Mouse (Mus musculus) kidney, embryonic 14.5 days (tissue): ENCODE data around the gene Vwc2. TPM values are rescaled to one million over a fixed set of nuclear protein-coding genes. Genes with fewer than 3 reads are reported as not detected.

Experiments
- ATAC-seq: fragments of 200-750 bp; cut with Nextera tagmentation; 2 replicates; pipeline ENCODE4 v1.8.0; 2017; ENCODE audit warnings: moderate number of reproducible peaks, mild to moderate bottlenecking, moderate TSS enrichment, moderate library complexity; ENCODE audit not compliant: low FRiP score, low TSS enrichment
- H3K27ac ChIP-seq: fragments of 300-500 bp; sonication (generic); 2 replicates; pipeline ENCODE4 v1.5.1; 2014; ENCODE audit warnings: low read depth, mild to moderate bottlenecking, low read length, moderate library complexity, mixed read lengths
- H3K27me3 ChIP-seq: fragments of 300-500 bp; sonication (generic); 2 replicates; pipeline ENCODE4 v1.6.1; 2014; ENCODE audit warnings: mild to moderate bottlenecking, low read length; ENCODE audit not compliant: control insufficient read depth, insufficient read depth
- H3K36me3 ChIP-seq: fragments of 300-500 bp; sonication (generic); 2 replicates; pipeline ENCODE4 v1.6.1; 2014; ENCODE audit warnings: low read length, mixed read lengths; ENCODE audit not compliant: control insufficient read depth, insufficient read depth
- H3K4me1 ChIP-seq: fragments of 300-500 bp; sonication (generic); 2 replicates; pipeline ENCODE4 v1.6.1; 2014; ENCODE audit warnings: low read length, mixed read lengths; ENCODE audit not compliant: control insufficient read depth, insufficient read depth
- H3K4me2 ChIP-seq: fragments of 300-500 bp; sonication (generic); replicated peaks from 2 replicates; pipeline ENCODE4 v1.6.1; 2014; ENCODE audit warnings: low read depth, mild to moderate bottlenecking, low read length
- H3K4me3 ChIP-seq: fragments of 300-500 bp; sonication (generic); 2 replicates; pipeline ENCODE4 v1.5.1; 2014; ENCODE audit warnings: mild to moderate bottlenecking, low read length
- H3K9ac ChIP-seq: fragments of 300-500 bp; sonication (generic); 2 replicates; pipeline ENCODE4 v1.6.1; 2014; ENCODE audit warnings: low read depth, mild to moderate bottlenecking, low read length, moderate library complexity
- H3K9me3 ChIP-seq: fragments of 300-500 bp; sonication (generic); 2 replicates; pipeline ENCODE4 v1.6.1; 2016; ENCODE audit warnings: low read length; ENCODE audit not compliant: control insufficient read depth
- WGBS: fragments of 180-500 bp; shearing (Covaris S2); extraction: QIAGEN DNeasy Blood & Tissue Kit; methylation state at CpG from one replicate; pipeline ENCODE4 v1.1.7; 2014; 5-methylcytosine and 5-hydroxymethylcytosine counted together
- polyA plus RNA-seq: library from polyadenylated mRNA; unstranded; fragments of >200 nt; fragmentation: Nextera tagmentation; extraction: Ambion mirVana; gene quantifications from 2 replicates; pipeline ENCODE4 v1.2.1, GENCODE M21; 2014

The Vwc2 gene
- polyA plus RNA-seq, 1 experiment from 2014 or later, result 0.62 TPM

DNA sequence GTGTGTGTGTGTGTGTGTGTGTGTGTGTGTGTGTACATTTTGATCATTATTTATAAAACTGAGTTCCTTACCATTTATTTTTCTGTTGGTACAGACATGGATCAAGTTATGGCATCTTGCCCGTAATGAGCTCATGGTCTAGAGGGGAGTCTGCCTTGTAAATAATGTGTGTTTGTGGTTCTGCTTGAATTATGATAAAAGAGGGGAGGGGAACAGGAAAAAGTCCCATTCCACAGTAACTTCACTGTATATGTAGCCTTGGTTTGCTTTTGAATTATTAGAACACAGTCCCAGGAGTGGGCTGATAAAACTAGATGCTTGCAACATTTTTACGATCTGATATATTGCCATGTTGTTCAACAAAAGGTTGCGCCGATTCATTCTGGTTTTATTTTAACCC is 57.4 kb downstream of the Vwc2 start:
- Histone ChIP-seq H3K36me3 (no peaks in the 10 kb centered on the region), H3K4me1 (no peaks in the 10 kb centered on the region), H3K9me3 (no peaks in the 10 kb centered on the region), H3K9ac (no peak overlapping the region), H3K4me3 (no peak overlapping the region), H3K27me3 (no peaks in the 10 kb centered on the region), H3K27ac (no peak overlapping the region), H3K4me2 (no peak overlapping the region)
- ATAC-seq, result peak; percentile 93
- WGBS, result 53% methylated on average over 4 of the region's 4 CpGs

DNA sequence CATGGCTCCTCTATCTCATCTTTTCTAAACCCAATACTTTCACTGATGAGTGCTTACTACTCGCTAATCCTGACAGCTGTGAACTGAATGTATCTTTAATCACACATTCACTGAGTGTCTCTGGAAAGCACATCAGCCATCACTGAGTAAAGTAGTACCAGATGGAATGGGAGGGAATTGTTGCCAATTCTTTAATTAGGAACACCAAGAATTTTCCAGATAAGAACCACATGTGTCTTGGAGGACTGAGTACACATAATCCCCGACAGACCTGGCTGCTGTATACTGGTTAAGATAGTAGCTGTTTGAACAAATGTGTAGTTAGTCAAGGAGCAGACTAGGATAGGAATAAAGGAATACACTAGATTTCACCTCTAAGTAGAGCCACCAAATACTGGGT is 61.2 kb downstream of the Vwc2 start:
- no peak overlapping the region for H3K27ac ChIP-seq
- no peak for ATAC-seq
- 80% methylated on average over 2 of the region's 2 CpGs for WGBS

DNA sequence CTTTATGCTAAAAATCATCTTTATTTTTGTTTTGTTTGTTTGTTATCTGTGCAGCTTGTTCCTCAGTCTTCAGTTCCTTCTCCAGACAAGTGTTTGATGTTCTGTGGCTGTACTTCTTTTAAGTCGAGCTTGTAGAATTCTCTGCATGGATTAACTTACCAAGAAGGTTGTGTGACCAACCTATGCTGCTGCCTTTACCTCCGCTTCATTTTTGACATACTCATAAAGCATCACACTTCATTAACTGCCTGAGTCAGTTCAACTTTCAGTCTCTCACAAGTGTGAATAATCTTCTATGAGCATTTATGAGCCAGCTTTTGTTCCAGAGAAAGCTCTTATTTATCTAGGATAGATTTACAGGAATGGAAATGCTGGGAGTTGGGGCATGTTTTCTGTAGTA is 68.7 kb downstream of the Vwc2 start:
- ATAC-seq, result peak; percentile 55; the same call in 1 of the 2 replicates
- H3K9ac ChIP-seq, result no peak overlapping the region
- no peaks in the 10 kb centered on the region for H3K4me1 ChIP-seq
- no peaks in the 10 kb centered on the region for H3K9me3 ChIP-seq
- no peaks in the 10 kb centered on the region for H3K27me3 ChIP-seq
- H3K4me3 ChIP-seq, result no peak overlapping the region
- no peak overlapping the region for H3K4me2 ChIP-seq
- H3K36me3 ChIP-seq, result no peaks in the 10 kb centered on the region
- 47% methylated on average over 2 of the region's 2 CpGs for WGBS
- H3K27ac ChIP-seq, result no peak overlapping the region

More for the DNA sequence above, 61.2 kb downstream of the Vwc2 start:
- no peaks in the 10 kb centered on the region for H3K27me3 ChIP-seq
- H3K4me1 ChIP-seq, result no peaks in the 10 kb centered on the region
- no peak overlapping the region for H3K9ac ChIP-seq
- no peaks in the 10 kb centered on the region for H3K36me3 ChIP-seq
- H3K9me3 ChIP-seq, result no peaks in the 10 kb centered on the region
- no peak overlapping the region for H3K4me2 ChIP-seq
- no peak overlapping the region for H3K4me3 ChIP-seq

DNA sequence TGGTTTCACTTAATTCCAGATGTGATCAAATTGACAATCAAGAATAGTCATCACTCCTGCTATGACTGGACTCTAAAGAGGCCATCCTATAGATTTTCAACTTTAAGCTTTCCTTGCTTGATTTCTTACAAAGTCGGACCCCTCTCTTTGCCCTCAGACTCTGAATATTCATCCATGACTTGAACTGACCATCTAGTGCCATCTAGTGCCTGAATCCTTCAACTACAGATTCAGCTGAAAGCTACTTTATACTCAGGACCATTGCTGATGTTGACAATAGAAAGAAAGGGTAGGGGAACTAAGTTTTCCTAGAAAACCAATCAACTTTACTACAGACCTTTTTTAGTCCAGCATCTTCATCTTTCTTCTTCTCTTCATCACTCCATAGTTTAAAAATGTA is 109.1 kb downstream of the Vwc2 start:
- WGBS, result 24% methylated on average over 1 of the region's 1 CpGs
- no peaks in the 10 kb centered on the region for H3K4me1 ChIP-seq
- no peak overlapping the region for H3K4me2 ChIP-seq
- no peak overlapping the region for H3K4me3 ChIP-seq
- ATAC-seq, result 0 out of 2 replicates have a peak, but pooled peaks have one; percentile 12
- H3K9ac ChIP-seq, result no peak overlapping the region
- H3K36me3 ChIP-seq, result no peaks in the 10 kb centered on the region
- H3K9me3 ChIP-seq, result no peaks in the 10 kb centered on the region
- H3K27ac ChIP-seq, result no peak overlapping the region
- no peaks in the 10 kb centered on the region for H3K27me3 ChIP-seq

- no peak for ATAC-seq
- no peaks in the 10 kb centered on the region for H3K36me3 ChIP-seq
- no peak overlapping the region for H3K4me3 ChIP-seq
- H3K4me2 ChIP-seq, result no peak overlapping the region
- 78% methylated on average over 1 of the region's 1 CpGs for WGBS
- H3K27me3 ChIP-seq, result no peaks in the 10 kb centered on the region
- H3K9ac ChIP-seq, result no peak overlapping the region
- no peaks in the 10 kb centered on the region for H3K9me3 ChIP-seq
- H3K27ac ChIP-seq, result no peak overlapping the region
- H3K4me1 ChIP-seq, result no peaks in the 10 kb centered on the region
Measured at GRCm38 (mm10) chr11:11239346-11239745, 125.3 kb downstream of the Vwc2 start.

- no peaks in the 10 kb centered on the region for H3K4me1 ChIP-seq
- H3K36me3 ChIP-seq, result no peaks in the 10 kb centered on the region
- 71% methylated on average over 6 of the region's 6 CpGs for WGBS
- no peak for ATAC-seq
- no peak overlapping the region for H3K9ac ChIP-seq
- H3K4me2 ChIP-seq, result no peak overlapping the region
- no peaks in the 10 kb centered on the region for H3K27me3 ChIP-seq
- H3K9me3 ChIP-seq, result no peaks in the 10 kb centered on the region
- H3K27ac ChIP-seq, result no peak overlapping the region
- H3K4me3 ChIP-seq, result no peak overlapping the region
Measured at GRCm38 (mm10) chr11:11242694-11243377, 128.8 kb downstream of the Vwc2 start.

DNA sequence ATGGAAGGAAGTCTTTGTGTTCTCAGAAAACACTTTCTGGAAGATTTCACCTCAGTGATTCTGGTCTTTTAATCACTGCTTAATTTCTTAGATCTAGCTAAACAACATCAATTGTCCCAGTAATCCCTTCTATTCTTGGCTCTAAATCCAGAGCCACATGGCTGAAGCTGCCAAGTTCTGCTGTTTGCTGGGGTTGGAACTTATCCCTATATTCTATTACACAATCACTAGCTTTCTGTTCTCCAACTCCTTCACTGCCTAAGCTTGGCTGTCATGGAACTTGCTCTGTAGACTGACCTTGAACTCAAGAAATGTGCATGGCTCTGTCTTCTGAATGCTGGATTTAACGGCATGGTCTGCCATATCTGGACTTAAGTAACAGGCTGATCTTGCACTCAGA is 143.3 kb downstream of the Vwc2 start:
- no peak overlapping the region for H3K9ac ChIP-seq
- H3K4me3 ChIP-seq, result no peak overlapping the region
- no peaks in the 10 kb centered on the region for H3K27me3 ChIP-seq
- no peak overlapping the region for H3K27ac ChIP-seq
- no peaks in the 10 kb centered on the region for H3K36me3 ChIP-seq
- no peaks in the 10 kb centered on the region for H3K9me3 ChIP-seq
- ATAC-seq, result no peak
- no peak overlapping the region for H3K4me2 ChIP-seq
- H3K4me1 ChIP-seq, result no peaks in the 10 kb centered on the region
- 97% methylated on average over 1 of the region's 1 CpGs for WGBS

DNA sequence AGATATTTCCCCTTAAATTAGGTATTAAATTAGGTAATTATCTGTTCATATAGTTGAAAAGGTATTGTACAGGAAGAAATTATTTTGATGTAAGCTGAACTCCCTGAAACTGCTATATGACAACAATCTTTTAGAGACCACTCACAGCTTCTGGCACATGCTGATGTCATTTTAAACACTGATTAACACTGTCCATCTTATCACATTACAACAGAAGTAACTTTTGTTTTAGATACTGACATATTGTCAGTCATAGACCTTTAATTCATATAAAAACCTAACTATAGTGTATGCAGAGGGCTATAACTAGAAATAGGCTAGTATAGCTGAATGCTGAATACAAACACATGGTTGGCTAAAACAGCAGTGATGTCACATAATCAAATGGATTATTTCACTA is 166.1 kb downstream of the Vwc2 start:
- Histone ChIP-seq H3K36me3 (no peaks in the 10 kb centered on the region), H3K4me2 (no peak overlapping the region), H3K9me3 (no peaks in the 10 kb centered on the region), H3K4me3 (no peak overlapping the region), H3K27ac (no peak overlapping the region), H3K4me1 (no peaks in the 10 kb centered on the region), H3K9ac (no peak overlapping the region), H3K27me3 (no peaks in the 10 kb centered on the region)
- ATAC-seq, result no peak

- Histone ChIP-seq H3K27me3 (no peaks in the 10 kb centered on the region), H3K9ac (no peak overlapping the region), H3K9me3 (no peaks in the 10 kb centered on the region), H3K36me3 (no peaks in the 10 kb centered on the region), H3K4me2 (no peak overlapping the region), H3K4me3 (no peak overlapping the region), H3K4me1 (no peaks in the 10 kb centered on the region), H3K27ac (no peak overlapping the region)
- ATAC-seq, result peak; percentile 43; the same call in 1 of the 2 replicates
- 77% methylated on average over 3 of the region's 3 CpGs for WGBS
Measured at GRCm38 (mm10) chr11:11283512-11283911, 169.5 kb downstream of the Vwc2 start.
